Mouse (Mus musculus) midbrain, postnatal 0 days (tissue): ENCODE measurements at regions not wholly inside any gene's neighbourhood (a gene's known extent, or its start where the extent isn't known, plus 50 kb on each side); places are given as distances from the start of the nearest gene placed in this dataset.

Source experiments
- ATAC-seq: fragments of 200-750 bp; cut with Nextera tagmentation; 2 replicates; pipeline ENCODE4 v1.8.0; 2017; ENCODE audit warnings: moderate number of reproducible peaks, mild to moderate bottlenecking, moderate TSS enrichment, moderate library complexity; ENCODE audit not compliant: low FRiP score
- DNase-seq: peaks from one replicate; pipeline ENCODE4 v3.0.0-alpha.2; 2015; ENCODE audit warnings: low spot score
- H3K27ac ChIP-seq: fragments of 300-500 bp; sonication (generic); 2 replicates; pipeline ENCODE4 v1.5.1; 2014; ENCODE audit warnings: low read depth, mild to moderate bottlenecking, low read length, mixed read lengths
- H3K27me3 ChIP-seq: fragments of 300-500 bp; sonication (generic); 2 replicates; pipeline ENCODE4 v1.6.1; 2014; ENCODE audit warnings: low read length, control low read depth, mixed read lengths; ENCODE audit not compliant: insufficient read depth
- H3K36me3 ChIP-seq: fragments of 300-500 bp; sonication (generic); 2 replicates; pipeline ENCODE4 v1.6.1; 2014; ENCODE audit warnings: low read length, control low read depth, mixed read lengths; ENCODE audit not compliant: insufficient read depth
- H3K4me1 ChIP-seq: fragments of 300-500 bp; sonication (generic); 2 replicates; pipeline ENCODE4 v1.6.1; 2014; ENCODE audit warnings: mild to moderate bottlenecking, control low read depth, antibody characterized with exemption, low read length, mixed read lengths; ENCODE audit not compliant: insufficient read depth
- H3K4me2 ChIP-seq: fragments of 300-500 bp; sonication (generic); 2 replicates; pipeline ENCODE4 v1.6.1; 2014; ENCODE audit warnings: low read depth, mild to moderate bottlenecking, low read length, mixed read lengths; ENCODE audit not compliant: poor library complexity, severe bottlenecking
- H3K4me3 ChIP-seq: fragments of 300-500 bp; sonication (generic); 2 replicates; pipeline ENCODE4 v1.5.1; 2014; ENCODE audit warnings: low read depth, mild to moderate bottlenecking, low read length, moderate library complexity
- H3K9ac ChIP-seq: fragments of 300-500 bp; sonication (generic); replicated peaks from 2 replicates; pipeline ENCODE4 v1.6.1; 2014; ENCODE audit warnings: mild to moderate bottlenecking, low read length, moderate library complexity, mixed read lengths; ENCODE audit not compliant: poor library complexity, severe bottlenecking
- H3K9me3 ChIP-seq: fragments of 300-500 bp; sonication (generic); 2 replicates; pipeline ENCODE4 v1.6.1; 2016; ENCODE audit warnings: low read length, control low read depth
- CTCF ChIP-seq: IDR thresholded peaks from 2 replicates; pipeline ENCODE4 v1.5.1; 2016; ENCODE audit warnings: antibody characterized with exemption, mild to moderate bottlenecking
- WGBS: fragments of 180-500 bp; shearing (Covaris S2); extraction: QIAGEN DNeasy Blood & Tissue Kit; methylation state at CpG from one replicate; pipeline ENCODE4 v1.1.7; 2014; 5-methylcytosine and 5-hydroxymethylcytosine counted together

DNA sequence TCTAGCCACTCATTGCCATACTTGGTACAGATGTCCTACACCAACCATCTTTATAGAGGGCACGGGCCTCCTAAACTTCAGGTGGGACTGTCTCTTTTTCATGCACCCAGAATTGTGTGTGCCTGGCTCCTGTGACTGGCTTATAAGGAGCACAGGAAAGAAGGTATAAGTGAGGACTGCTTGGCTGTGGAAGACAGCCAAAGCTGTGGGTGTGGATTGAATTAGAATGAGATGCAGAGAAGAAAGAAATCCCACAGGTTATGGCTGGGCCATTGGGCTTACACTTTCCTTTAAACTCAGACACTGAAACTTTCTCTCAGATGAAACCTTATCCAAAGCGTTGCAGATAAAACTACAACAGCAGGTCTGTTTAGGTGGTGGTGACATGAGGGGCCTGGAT, 239.5 kb upstream of the Fam160b2 start:
- DNase-seq: no peak
- TF ChIP-seq CTCF: no peak
- no peak overlapping the region for H3K27ac ChIP-seq
- no peak overlapping the region for H3K9ac ChIP-seq
- no peak for ATAC-seq
- H3K4me1 ChIP-seq: no peaks in the 10 kb centered on the region
- H3K36me3 ChIP-seq: no peaks in the 10 kb centered on the region
- WGBS: 75% methylated on average over 2 of the region's 2 CpGs
- no peaks in the 10 kb centered on the region for H3K9me3 ChIP-seq
- no peak overlapping the region for H3K4me2 ChIP-seq
- no peak overlapping the region for H3K4me3 ChIP-seq
- H3K27me3 ChIP-seq: no peaks in the 10 kb centered on the region

DNA sequence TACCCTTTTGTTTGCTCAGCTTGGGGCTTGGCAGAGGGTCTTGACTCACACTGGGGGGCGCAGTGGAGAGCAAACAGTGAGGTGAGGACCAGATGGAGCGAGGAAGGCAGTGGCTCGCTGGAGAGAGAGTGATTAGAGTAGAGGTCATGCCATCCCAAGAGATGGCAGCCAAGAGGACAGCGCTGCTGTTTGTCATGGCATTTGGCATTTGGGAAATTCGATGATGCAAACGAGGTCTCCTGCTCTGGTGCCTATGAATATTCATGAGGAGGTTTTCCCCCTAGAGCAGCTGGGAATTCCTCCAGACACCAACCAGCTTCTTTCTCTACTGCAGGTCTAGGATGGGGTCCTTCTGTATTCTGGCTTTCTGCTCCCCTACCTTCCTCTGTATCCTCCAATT, 237.9 kb upstream of the Fam160b2 start:
- H3K9me3 ChIP-seq: no peaks in the 10 kb centered on the region
- H3K4me2 ChIP-seq: no peak overlapping the region
- H3K4me3 ChIP-seq: no peak overlapping the region
- DNase-seq (peak; percentile 45), ATAC-seq (no peak)
- no peak overlapping the region for H3K9ac ChIP-seq
- 0 out of 2 replicates have a peak, but pooled peaks have one; percentile 12 for TF ChIP-seq CTCF
- no peaks in the 10 kb centered on the region for H3K27me3 ChIP-seq
- WGBS: 8% methylated on average over 6 of the region's 6 CpGs
- H3K27ac ChIP-seq: no peak overlapping the region
- H3K36me3 ChIP-seq: no peaks in the 10 kb centered on the region
- no peaks in the 10 kb centered on the region for H3K4me1 ChIP-seq

GRCm38 (mm10) chr14:70833238-70833637, 233.6 kb upstream of the Fam160b2 start:
- H3K27me3 ChIP-seq: no peaks in the 10 kb centered on the region
- H3K9me3 ChIP-seq: no peaks in the 10 kb centered on the region
- DNase-seq (no peak), ATAC-seq (no peak)
- no peaks in the 10 kb centered on the region for H3K4me1 ChIP-seq
- H3K36me3 ChIP-seq: no peaks in the 10 kb centered on the region
- H3K4me2 ChIP-seq: no peak overlapping the region
- no peak overlapping the region for H3K4me3 ChIP-seq
- no peak overlapping the region for H3K27ac ChIP-seq
- TF ChIP-seq CTCF: no peak
- no peak overlapping the region for H3K9ac ChIP-seq
- WGBS: 65% methylated on average over 5 of the region's 5 CpGs

- no peak for TF ChIP-seq CTCF
- H3K9ac ChIP-seq: no peak overlapping the region
- no peak overlapping the region for H3K4me2 ChIP-seq
- ATAC-seq: no peak
- H3K27me3 ChIP-seq: no peaks in the 10 kb centered on the region
- H3K27ac ChIP-seq: no peak overlapping the region
- no peak overlapping the region for H3K4me3 ChIP-seq
- DNase-seq: peak; percentile 66
- 72% methylated on average over 16 of the region's 16 CpGs for WGBS
- H3K9me3 ChIP-seq: no peaks in the 10 kb centered on the region
- H3K36me3 ChIP-seq: no peaks in the 10 kb centered on the region
- H3K4me1 ChIP-seq: no peaks in the 10 kb centered on the region
These were observed 233.0 kb upstream of the Fam160b2 start for GRCm38 (mm10) chr14:70832462-70833212.

- Histone ChIP-seq H3K4me3 (no peak overlapping the region), H3K27me3 (no peaks in the 10 kb centered on the region), H3K9me3 (no peaks in the 10 kb centered on the region), H3K4me1 (no peaks in the 10 kb centered on the region), H3K9ac (no peak overlapping the region), H3K36me3 (no peaks in the 10 kb centered on the region), H3K4me2 (no peak overlapping the region), H3K27ac (no peak overlapping the region)
- peak; percentile 73 for TF ChIP-seq CTCF
- WGBS: 62% methylated on average over 3 of the region's 3 CpGs
- peak; percentile 64 for DNase-seq
- no peak for ATAC-seq
These were observed 232.4 kb upstream of the Fam160b2 start for GRCm38 (mm10) chr14:70832042-70832441.
